Mouse (Mus musculus) right cerebral cortex, adult 2 months (tissue): ENCODE results near the gene Spa17.

ENCODE experiments used
- DNase-seq, 2 experiments: peaks; one replicate each; pipeline ENCODE4 v3.0.0; 2021 to 2022; ENCODE audit warnings: low spot score in 2 of 2

The Spa17 gene

DNA sequence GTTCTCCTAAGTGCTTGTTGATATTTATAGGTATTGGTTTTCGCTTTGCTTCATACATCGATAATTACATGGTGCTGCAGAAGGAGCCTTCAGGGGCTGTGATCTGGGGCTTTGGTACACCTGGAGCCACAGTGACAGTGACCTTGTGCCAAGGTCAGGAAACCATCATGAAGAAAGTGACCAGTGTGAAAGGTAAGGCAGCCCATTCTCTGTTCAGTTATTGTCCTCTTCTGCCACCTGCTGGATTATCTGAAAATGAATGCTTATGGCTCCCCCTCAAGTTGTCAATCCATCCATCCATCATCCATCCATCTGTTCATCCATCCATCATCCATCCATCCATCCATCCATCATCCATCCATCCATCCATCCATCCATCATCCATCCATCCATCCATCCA lies 3.2 kb upstream of the Spa17 start:
- no peak for DNase-seq

GRCm38 (mm10) chr9:37615220-37615619 lies 1.7 kb upstream of the Spa17 start:
- DNase-seq = no peak

DNA sequence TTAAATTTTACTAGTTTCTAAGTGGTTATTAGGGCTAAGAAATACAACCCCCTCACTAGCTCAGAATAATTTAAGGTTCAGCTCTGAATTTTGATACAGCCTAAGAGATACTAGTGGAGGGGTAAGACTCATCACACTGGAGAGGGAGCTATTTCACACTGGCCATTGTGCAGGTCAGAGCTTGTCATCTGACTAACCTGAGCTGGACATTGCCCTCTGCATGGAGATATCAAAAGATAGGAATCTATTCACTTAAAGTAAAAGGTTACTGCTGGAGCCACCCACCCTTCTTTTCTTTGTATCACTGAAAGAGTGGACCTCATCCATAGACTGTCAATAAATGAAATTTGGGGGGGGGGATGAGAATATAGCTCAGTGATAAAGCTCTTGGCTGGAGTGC lies 794 bp upstream of the Spa17 start:
- no peak for DNase-seq

GRCm38 (mm10) chr9:37613911-37614280 lies 374 bp upstream of the Spa17 start:
- no peak for DNase-seq

DNA sequence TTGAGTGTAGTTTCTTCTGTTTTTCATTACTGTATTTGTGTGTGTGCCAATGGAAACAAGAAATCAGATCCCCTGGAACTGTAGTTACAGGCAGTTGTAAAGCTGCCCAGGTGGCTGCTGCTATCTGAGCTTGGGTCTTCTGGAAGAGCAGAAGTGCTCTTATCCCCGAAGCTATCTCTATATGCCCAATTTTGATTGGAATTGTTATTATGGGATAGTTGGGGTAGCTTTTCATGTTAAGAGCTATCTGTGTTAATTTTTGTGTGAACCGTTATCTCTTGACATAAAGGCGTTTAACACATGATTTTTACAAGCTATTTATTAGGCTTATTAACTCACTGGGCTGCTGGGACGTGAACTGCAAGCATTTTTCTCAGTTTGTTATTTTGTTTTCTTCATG lies 4.0 kb downstream of the Spa17 start:
- no peak for DNase-seq

DNA sequence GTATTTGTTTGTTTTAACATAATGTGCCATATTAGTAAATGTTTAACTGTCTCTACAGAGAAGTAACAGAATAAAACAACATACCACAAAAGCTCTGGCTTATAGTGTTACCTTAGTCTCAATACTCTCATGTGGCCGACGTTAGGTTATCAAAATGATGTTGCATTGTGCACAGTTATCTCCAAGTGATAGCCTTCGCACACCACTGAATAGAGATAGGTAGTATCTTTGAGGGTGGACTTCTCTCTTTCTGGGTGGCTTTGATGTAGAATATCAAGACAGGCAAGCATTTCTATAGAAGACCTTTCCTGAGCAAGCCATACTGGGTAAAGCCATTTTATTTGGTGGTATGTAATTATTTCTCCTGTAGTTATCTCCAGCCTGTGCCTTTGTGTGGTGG lies 8.4 kb downstream of the Spa17 start:
- DNase-seq = no peak

GRCm38 (mm10) chr9:37600538-37601205 lies 12.8 kb downstream of the Spa17 start:
- DNase-seq = no peak

GRCm38 (mm10) chr9:37598637-37599036 lies 14.9 kb downstream of the Spa17 start:
- no peak for DNase-seq

DNA sequence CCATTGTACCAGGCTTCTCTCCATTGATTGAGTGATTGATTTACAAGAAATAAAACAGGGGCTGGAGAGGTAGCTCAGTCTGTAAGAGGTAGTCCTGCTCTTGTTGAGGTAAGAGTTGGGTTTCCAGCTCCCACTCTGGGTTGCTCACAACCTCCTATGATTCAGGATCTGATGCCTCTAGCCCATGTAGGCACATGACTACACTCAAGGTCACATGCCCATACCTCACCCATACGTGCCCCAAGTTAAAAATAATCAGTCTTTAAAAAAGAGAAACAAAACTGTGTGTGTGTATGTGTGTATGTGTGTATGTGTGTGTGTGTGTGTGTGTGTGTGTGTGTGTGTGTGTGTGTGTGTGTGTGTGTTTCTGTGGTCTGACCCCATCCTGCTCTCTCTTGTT lies 18.0 kb downstream of the Spa17 start:
- DNase-seq = no peak

DNA sequence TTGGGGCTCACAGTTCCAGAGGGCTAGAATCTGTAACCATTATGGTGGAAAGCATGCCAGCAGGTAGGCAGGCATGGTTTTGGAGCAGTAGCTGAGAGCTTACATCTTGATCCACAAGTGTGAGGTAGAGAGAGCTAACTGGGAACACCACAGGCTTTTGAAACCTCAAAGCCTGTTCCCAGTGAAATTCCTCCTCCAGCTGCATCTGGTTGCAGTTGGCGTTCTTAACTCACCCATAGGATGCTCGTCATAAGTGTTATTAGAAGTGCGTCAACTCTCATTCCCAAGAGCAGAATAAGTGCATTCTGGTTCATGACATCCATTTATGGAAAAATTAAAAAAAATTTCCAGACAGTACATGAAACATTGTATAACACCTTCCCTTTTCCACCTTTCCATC lies 19.8 kb downstream of the Spa17 start:
- no peak for DNase-seq

DNA sequence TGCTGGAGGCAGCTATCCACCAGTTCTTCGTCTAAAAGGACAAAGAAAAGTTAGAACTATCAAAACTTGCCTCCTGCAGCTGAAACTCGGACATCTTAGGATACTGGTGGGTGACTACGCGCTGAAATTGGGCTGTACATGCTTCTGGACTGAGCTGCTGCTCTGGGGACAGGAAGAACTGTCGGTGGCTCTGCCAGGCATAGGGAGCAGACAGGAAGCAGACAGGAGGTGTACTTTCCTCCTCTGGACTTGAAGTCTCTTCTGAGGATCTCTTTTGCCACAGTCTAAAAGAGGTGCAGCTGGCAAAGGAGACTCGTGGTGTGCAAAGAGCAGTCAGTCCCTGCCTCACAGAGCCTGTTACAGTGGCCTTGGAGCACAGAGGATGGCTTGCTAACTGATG lies 20.9 kb downstream of the Spa17 start:
- no peak for DNase-seq

DNA sequence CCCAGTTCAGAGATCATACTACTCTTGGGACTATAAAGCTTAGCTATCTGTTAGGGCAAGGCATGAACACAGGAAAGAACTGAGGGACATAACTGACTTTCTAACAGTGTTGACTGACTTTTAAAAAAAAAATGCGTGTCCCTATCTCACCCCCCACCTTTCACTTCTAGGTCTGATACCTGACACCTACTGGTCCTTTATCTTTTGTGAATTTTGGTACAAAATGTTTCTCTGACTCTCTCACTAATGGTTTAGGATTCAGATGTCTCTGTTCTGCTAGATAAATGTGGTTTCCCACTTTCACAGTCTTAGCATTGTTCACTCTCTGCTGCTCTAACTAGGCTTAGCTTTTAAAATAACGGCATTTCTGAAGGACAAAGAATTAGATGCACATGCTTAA lies 21.5 kb downstream of the Spa17 start:
- DNase-seq = no peak

GRCm38 (mm10) chr9:37590381-37590780 lies 23.1 kb downstream of the Spa17 start:
- no peak for DNase-seq

DNA sequence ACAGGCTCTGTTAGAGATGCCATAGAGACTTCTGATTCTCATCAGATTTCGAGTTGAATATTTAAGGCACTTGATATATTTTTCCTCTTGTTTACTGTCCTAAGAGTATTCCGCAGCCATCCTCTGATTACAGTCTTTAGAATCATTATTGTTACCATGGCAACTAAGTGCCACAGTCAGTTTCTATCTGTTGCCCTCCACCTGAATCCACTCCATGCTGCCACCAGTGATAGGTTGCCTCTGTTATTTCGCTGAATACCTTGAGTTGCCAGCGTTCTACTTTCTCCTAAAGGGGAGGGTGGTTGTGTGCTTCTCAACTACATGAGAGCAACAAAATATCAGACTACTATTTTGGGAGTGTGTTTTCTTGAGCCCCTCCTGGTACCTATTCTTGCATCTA lies 26.8 kb downstream of the Spa17 start:
- no peak for DNase-seq

- no peak for DNase-seq
Measured at GRCm38 (mm10) chr9:37583594-37583993, 29.9 kb downstream of the Spa17 start.

- DNase-seq = peak; percentile 62 to 70
Measured at GRCm38 (mm10) chr9:37576436-37576930, 37.0 kb downstream of the Spa17 start.

- DNase-seq = no peak
Measured at GRCm38 (mm10) chr9:37572204-37572876, 41.2 kb downstream of the Spa17 start.

DNA sequence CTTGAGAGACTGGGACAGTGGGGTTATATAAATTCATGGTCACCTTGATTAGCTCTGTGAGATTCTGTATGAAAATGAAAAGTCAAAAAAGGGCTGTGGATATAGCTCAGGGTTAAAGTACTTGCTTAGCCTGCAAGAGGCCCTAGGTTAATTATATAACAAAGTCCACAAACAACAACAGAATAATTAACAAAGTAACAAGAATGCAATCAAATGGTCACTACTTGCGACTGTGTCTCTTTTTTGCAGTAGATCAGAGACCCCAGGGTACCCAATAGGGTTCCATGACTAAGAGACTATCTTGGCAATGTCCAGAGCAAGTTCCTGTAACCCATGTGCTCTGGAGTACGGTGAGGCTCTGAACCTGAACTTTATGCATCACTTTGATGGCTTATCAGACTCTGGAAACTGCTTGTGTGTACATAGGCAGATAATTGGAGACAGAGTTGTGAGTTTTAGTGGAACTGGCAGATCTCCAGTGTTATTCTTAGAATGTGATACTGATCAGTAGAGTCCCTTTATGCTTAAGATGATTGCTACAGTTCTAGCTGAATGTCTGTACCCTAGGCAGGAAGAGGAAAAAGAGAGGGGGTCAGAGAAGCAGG lies 44.2 kb downstream of the Spa17 start:
- no peak for DNase-seq

DNA sequence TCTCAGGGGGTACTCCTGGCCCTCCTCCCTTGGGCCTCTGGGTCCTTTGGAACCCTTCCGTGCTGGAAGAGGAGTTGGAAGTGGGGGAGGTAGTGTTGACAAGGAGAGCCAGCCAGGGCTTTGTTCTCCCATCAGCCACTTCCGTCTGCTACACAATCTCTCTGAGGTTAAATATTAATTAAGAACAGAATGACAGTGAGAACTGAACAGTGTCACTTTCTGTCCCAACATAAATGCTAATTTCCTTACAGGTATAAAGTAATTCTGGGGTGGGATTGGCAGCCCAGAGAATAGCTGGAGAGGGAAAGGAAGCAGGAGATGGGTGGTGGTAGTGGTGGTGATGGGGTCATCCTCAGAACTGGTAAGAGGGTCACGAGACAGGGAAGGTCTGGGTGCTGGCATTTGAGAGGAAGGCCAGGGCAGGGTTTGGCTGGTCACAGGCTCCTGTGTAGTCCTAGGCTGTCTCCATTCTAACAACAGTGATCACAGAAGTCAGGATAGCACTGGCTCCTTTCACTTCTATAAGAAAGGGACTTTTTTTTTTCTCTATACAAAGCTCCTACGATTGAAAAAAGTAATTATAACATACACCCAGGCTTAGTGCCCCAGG lies 44.8 kb downstream of the Spa17 start:
- no peak for DNase-seq

GRCm38 (mm10) chr9:37567892-37568604 lies 45.5 kb downstream of the Spa17 start:
- peak; percentile 66 to 73 for DNase-seq

- peak in 1 of 2 experiments; percentile 17 for DNase-seq
Measured at GRCm38 (mm10) chr9:37567454-37567853, 46.1 kb downstream of the Spa17 start.

DNA sequence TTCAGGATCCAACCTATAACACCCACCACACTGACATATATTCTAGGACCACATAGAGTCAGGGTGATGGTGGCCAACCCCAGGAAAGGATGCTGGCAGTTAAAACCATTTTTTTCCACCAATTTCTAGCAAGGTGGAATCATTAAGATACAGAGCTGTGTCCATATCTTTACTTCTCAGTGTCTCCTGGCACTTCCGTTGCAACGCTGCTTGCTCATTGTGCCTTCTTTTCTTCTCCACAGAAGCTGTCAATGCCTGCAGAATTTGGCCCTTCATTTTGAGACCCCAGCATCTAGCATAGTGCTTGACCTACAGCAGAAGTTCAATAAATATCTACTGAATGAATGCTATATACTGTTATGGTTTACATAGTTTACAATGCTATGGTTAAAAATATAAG lies 46.5 kb downstream of the Spa17 start:
- DNase-seq = no peak
